Mouse (Mus musculus) midbrain, postnatal 0 days (tissue): ENCODE measurements around the gene Gfer. TPM values are rescaled to one million over a fixed set of nuclear protein-coding genes. Genes with fewer than 3 reads are reported as not detected.

Source experiments
- ATAC-seq: fragments of 200-750 bp; cut with Nextera tagmentation; 2 replicates; pipeline ENCODE4 v1.8.0; 2017; ENCODE audit warnings: moderate number of reproducible peaks, mild to moderate bottlenecking, moderate TSS enrichment, moderate library complexity; ENCODE audit not compliant: low FRiP score
- DNase-seq: peaks from one replicate; pipeline ENCODE4 v3.0.0-alpha.2; 2015; ENCODE audit warnings: low spot score
- H3K27ac ChIP-seq: fragments of 300-500 bp; sonication (generic); 2 replicates; pipeline ENCODE4 v1.5.1; 2014; ENCODE audit warnings: low read depth, mild to moderate bottlenecking, low read length, mixed read lengths
- H3K27me3 ChIP-seq: fragments of 300-500 bp; sonication (generic); 2 replicates; pipeline ENCODE4 v1.6.1; 2014; ENCODE audit warnings: low read length, control low read depth, mixed read lengths; ENCODE audit not compliant: insufficient read depth
- H3K36me3 ChIP-seq: fragments of 300-500 bp; sonication (generic); 2 replicates; pipeline ENCODE4 v1.6.1; 2014; ENCODE audit warnings: low read length, control low read depth, mixed read lengths; ENCODE audit not compliant: insufficient read depth
- H3K4me1 ChIP-seq: fragments of 300-500 bp; sonication (generic); 2 replicates; pipeline ENCODE4 v1.6.1; 2014; ENCODE audit warnings: mild to moderate bottlenecking, control low read depth, antibody characterized with exemption, low read length, mixed read lengths; ENCODE audit not compliant: insufficient read depth
- H3K4me2 ChIP-seq: fragments of 300-500 bp; sonication (generic); 2 replicates; pipeline ENCODE4 v1.6.1; 2014; ENCODE audit warnings: low read depth, mild to moderate bottlenecking, low read length, mixed read lengths; ENCODE audit not compliant: poor library complexity, severe bottlenecking
- H3K4me3 ChIP-seq: fragments of 300-500 bp; sonication (generic); 2 replicates; pipeline ENCODE4 v1.5.1; 2014; ENCODE audit warnings: low read depth, mild to moderate bottlenecking, low read length, moderate library complexity
- H3K9ac ChIP-seq: fragments of 300-500 bp; sonication (generic); replicated peaks from 2 replicates; pipeline ENCODE4 v1.6.1; 2014; ENCODE audit warnings: mild to moderate bottlenecking, low read length, moderate library complexity, mixed read lengths; ENCODE audit not compliant: poor library complexity, severe bottlenecking
- H3K9me3 ChIP-seq: fragments of 300-500 bp; sonication (generic); 2 replicates; pipeline ENCODE4 v1.6.1; 2016; ENCODE audit warnings: low read length, control low read depth
- CTCF ChIP-seq: IDR thresholded peaks from 2 replicates; pipeline ENCODE4 v1.5.1; 2016; ENCODE audit warnings: antibody characterized with exemption, mild to moderate bottlenecking
- WGBS: fragments of 180-500 bp; shearing (Covaris S2); extraction: QIAGEN DNeasy Blood & Tissue Kit; methylation state at CpG from one replicate; pipeline ENCODE4 v1.1.7; 2014; 5-methylcytosine and 5-hydroxymethylcytosine counted together
- polyA plus RNA-seq: library from polyadenylated mRNA; unstranded; fragments of >200 nt; fragmentation: Nextera tagmentation; extraction: Ambion mirVana; gene quantifications from 2 replicates; pipeline ENCODE4 v1.2.1, GENCODE M21; 2015
- total RNA-seq: library from RNA; depleted of rRNA; stranded (reverse); fragments of >200 nt; gene quantifications from 2 replicates; pipeline ENCODE4 v1.2.3, GENCODE M21; 2014; rRNA removed

Gene Gfer
- total RNA-seq: 28.0 and 44.3 TPM in 2 replicates
- 36.7 and 39.4 TPM in 2 replicates for polyA plus RNA-seq

- Histone ChIP-seq H3K4me3 (peak within 1 kb of the TSS; percentile 79), H3K9ac (peak within 1 kb of the TSS; percentile 79), H3K4me1 (0 out of 2 replicates have a peak, but pooled peaks cover 3% of the 10 kb centered on the region), H3K9me3 (no peaks in the 10 kb centered on the region), H3K27ac (peak within 1 kb of the TSS; percentile 87), H3K36me3 (peaks cover 25% of the 10 kb centered on the region), H3K4me2 (peak within 1 kb of the TSS; percentile 63), H3K27me3 (no peaks in the 10 kb centered on the region)
- peak; percentile 33; the same call in 1 of the 2 replicates for TF ChIP-seq CTCF
- DNase-seq: peak; percentile 88
- peak; percentile 90 for ATAC-seq
- WGBS: under 1% methylated on average over 48 of the region's 76 CpGs
Measured at GRCm38 (mm10) chr17:24696011-24696697, at the start of gene Gfer, which contains the start of gene Noxo1. Gfer (minus strand) TSS chr17:24696156. Noxo1 (plus strand) TSS chr17:24696234.

GRCm38 (mm10) chr17:24744381-24744780 is 48.4 kb upstream of the Gfer start:
- 0 out of 2 replicates have a peak, but pooled peaks cover 3% of the 10 kb centered on the region for H3K36me3 ChIP-seq
- TF ChIP-seq CTCF: no peak
- no peaks in the 10 kb centered on the region for H3K9me3 ChIP-seq
- 76% methylated on average over 3 of the region's 3 CpGs for WGBS
- H3K4me1 ChIP-seq: no peaks in the 10 kb centered on the region
- DNase-seq: no peak
- ATAC-seq: no peak
- H3K27me3 ChIP-seq: no peaks in the 10 kb centered on the region
- H3K27ac ChIP-seq: no peak overlapping the region
- no peak overlapping the region for H3K9ac ChIP-seq
- no peak overlapping the region for H3K4me3 ChIP-seq
- no peak overlapping the region for H3K4me2 ChIP-seq

- Histone ChIP-seq H3K4me3 (no peak overlapping the region), H3K27ac (no peak overlapping the region), H3K9ac (no peak overlapping the region), H3K27me3 (no peaks in the 10 kb centered on the region), H3K9me3 (no peaks in the 10 kb centered on the region), H3K36me3 (0 out of 2 replicates have a peak, but pooled peaks cover 3% of the 10 kb centered on the region), H3K4me1 (no peaks in the 10 kb centered on the region), H3K4me2 (no peak overlapping the region)
- 76% methylated on average over 5 of the region's 5 CpGs for WGBS
- ATAC-seq (no peak), DNase-seq (no peak)
- TF ChIP-seq CTCF: no peak
Measured at GRCm38 (mm10) chr17:24743896-24744295, 47.9 kb upstream of the Gfer start.

- H3K4me2 ChIP-seq: no peak overlapping the region
- 0 out of 2 replicates have a peak, but pooled peaks cover 3% of the 10 kb centered on the region for H3K36me3 ChIP-seq
- H3K9ac ChIP-seq: no peak overlapping the region
- DNase-seq (no peak), ATAC-seq (no peak)
- no peak overlapping the region for H3K4me3 ChIP-seq
- no peaks in the 10 kb centered on the region for H3K9me3 ChIP-seq
- no peak overlapping the region for H3K27ac ChIP-seq
- 81% methylated on average over 8 of the region's 8 CpGs for WGBS
- no peaks in the 10 kb centered on the region for H3K4me1 ChIP-seq
- no peak for TF ChIP-seq CTCF
- H3K27me3 ChIP-seq: no peaks in the 10 kb centered on the region
Measured at GRCm38 (mm10) chr17:24742307-24742706, 46.4 kb upstream of the Gfer start.

GRCm38 (mm10) chr17:24739926-24740325 is 44.0 kb upstream of the Gfer start:
- 0 out of 2 replicates have a peak, but pooled peaks cover 3% of the 10 kb centered on the region for H3K36me3 ChIP-seq
- no peaks in the 10 kb centered on the region for H3K27me3 ChIP-seq
- no peaks in the 10 kb centered on the region for H3K4me1 ChIP-seq
- no peak for TF ChIP-seq CTCF
- H3K27ac ChIP-seq: no peak overlapping the region
- ATAC-seq (no peak), DNase-seq (no peak)
- H3K9ac ChIP-seq: no peak overlapping the region
- 82% methylated on average over 8 of the region's 8 CpGs for WGBS
- H3K9me3 ChIP-seq: no peaks in the 10 kb centered on the region
- no peak overlapping the region for H3K4me3 ChIP-seq
- H3K4me2 ChIP-seq: no peak overlapping the region

- no peak for DNase-seq
- TF ChIP-seq CTCF: no peak
- Histone ChIP-seq H3K27me3 (no peaks in the 10 kb centered on the region), H3K36me3 (0 out of 2 replicates have a peak, but pooled peaks cover 3% of the 10 kb centered on the region), H3K9me3 (no peaks in the 10 kb centered on the region), H3K4me1 (no peaks in the 10 kb centered on the region), H3K4me3 (no peak overlapping the region), H3K4me2 (no peak overlapping the region), H3K9ac (no peak overlapping the region), H3K27ac (no peak overlapping the region)
- WGBS: 87% methylated on average over 4 of the region's 4 CpGs
- no peak for ATAC-seq
Measured at GRCm38 (mm10) chr17:24738238-24738637, 42.3 kb upstream of the Gfer start.
